Mouse (Mus musculus): ENCODE measurements at regions not wholly inside any gene's neighbourhood (a gene's known extent, or its start where the extent isn't known, plus 50 kb on each side); places are given as distances from the start of the nearest gene placed in this dataset.
A peak's percentile ranks its signal among the peaks of the same experiment; 100 is the strongest.

- ATAC-seq = no peak
- no peak for DNase-seq (ENCODE audit: low spot score)
- H3K27me3 ChIP-seq (replicated peaks; ENCODE audit: insufficient read depth, low read length) = no peaks in the 10 kb centered on the region
- TF ChIP-seq EP300 (IDR thresholded peaks at IDR 0.05) (no peak), CTCF (IDR thresholded peaks at IDR 0.05) (no peak)
- H3K36me3 ChIP-seq (ENCODE audit: insufficient read depth, low read length) = no peaks in the 10 kb centered on the region
- WGBS = 88% methylated on average over 3 of the region's 3 CpGs
- H3K4me2 ChIP-seq (replicated peaks; ENCODE audit: low read depth, low read length) = no peak overlapping the region
- no peaks in the 10 kb centered on the region for H3K4me1 ChIP-seq (ENCODE audit: insufficient read depth, low read depth, low read length)
- H3K4me3 ChIP-seq (ENCODE audit: low read depth, low read length) = no peak overlapping the region
- H3K9me3 ChIP-seq (ENCODE audit: low read length) = no peaks in the 10 kb centered on the region
- H3K27ac ChIP-seq (ENCODE audit: low read length) = no peak overlapping the region
- no peak overlapping the region for H3K9ac ChIP-seq (replicated peaks; ENCODE audit: low read depth)
Observed at GRCm38 (mm10) chr7:114912109-114912508, 168.6 kb downstream of the Insc start.

- 6% methylated on average over 3 of the region's 3 CpGs for WGBS
- Histone ChIP-seq H3K9me3 (ENCODE audit: low read length) (no peaks in the 10 kb centered on the region), H3K4me2 (replicated peaks; ENCODE audit: low read depth, low read length) (no peak overlapping the region), H3K36me3 (ENCODE audit: insufficient read depth, low read length) (no peaks in the 10 kb centered on the region), H3K9ac (replicated peaks; ENCODE audit: low read depth) (no peak overlapping the region), H3K27ac (ENCODE audit: low read length) (no peak overlapping the region), H3K4me1 (ENCODE audit: insufficient read depth, low read depth, low read length) (no peaks in the 10 kb centered on the region), H3K4me3 (ENCODE audit: low read depth, low read length) (no peak overlapping the region), H3K27me3 (replicated peaks; ENCODE audit: insufficient read depth, low read length) (no peaks in the 10 kb centered on the region)
- TF ChIP-seq EP300 (IDR thresholded peaks at IDR 0.05) (no peak), CTCF (IDR thresholded peaks at IDR 0.05) (peak; percentile 84)
- ATAC-seq (peak; percentile 43), DNase-seq (ENCODE audit: low spot score) (peak; percentile 51)
Observed at GRCm38 (mm10) chr7:114922155-114922554, 178.7 kb downstream of the Insc start.

- Histone ChIP-seq H3K27me3 (replicated peaks; ENCODE audit: insufficient read depth, low read length) (no peaks in the 10 kb centered on the region), H3K4me1 (ENCODE audit: insufficient read depth, low read depth, low read length) (no peaks in the 10 kb centered on the region), H3K4me2 (replicated peaks; ENCODE audit: low read depth, low read length) (no peak overlapping the region), H3K4me3 (ENCODE audit: low read depth, low read length) (no peak overlapping the region), H3K9ac (replicated peaks; ENCODE audit: low read depth) (no peak overlapping the region), H3K27ac (ENCODE audit: low read length) (no peak overlapping the region), H3K9me3 (ENCODE audit: low read length) (no peaks in the 10 kb centered on the region), H3K36me3 (ENCODE audit: insufficient read depth, low read length) (no peaks in the 10 kb centered on the region)
- DNase-seq (ENCODE audit: low spot score) (no peak), ATAC-seq (no peak)
- TF ChIP-seq EP300 (IDR thresholded peaks at IDR 0.05) (no peak), CTCF (IDR thresholded peaks at IDR 0.05) (no peak)
- WGBS = 89% methylated on average over 8 of the region's 8 CpGs
Observed at GRCm38 (mm10) chr7:114933861-114934260, 190.4 kb downstream of the Insc start.

GRCm38 (mm10) chr7:114950759-114951158 is 207.3 kb downstream of the Insc start:
- Histone ChIP-seq H3K9me3 (ENCODE audit: low read length) (no peaks in the 10 kb centered on the region), H3K36me3 (ENCODE audit: insufficient read depth, low read length) (no peaks in the 10 kb centered on the region), H3K4me1 (ENCODE audit: insufficient read depth, low read depth, low read length) (no peaks in the 10 kb centered on the region), H3K9ac (replicated peaks; ENCODE audit: low read depth) (no peak overlapping the region), H3K4me2 (replicated peaks; ENCODE audit: low read depth, low read length) (no peak overlapping the region), H3K4me3 (ENCODE audit: low read depth, low read length) (no peak overlapping the region), H3K27me3 (replicated peaks; ENCODE audit: insufficient read depth, low read length) (no peaks in the 10 kb centered on the region), H3K27ac (ENCODE audit: low read length) (no peak overlapping the region)
- TF ChIP-seq CTCF (IDR thresholded peaks at IDR 0.05) = no peak
- TF ChIP-seq EP300 (IDR thresholded peaks at IDR 0.05) = no peak
- ATAC-seq = no peak
- no peak for DNase-seq (ENCODE audit: low spot score)

- DNase-seq (ENCODE audit: low spot score) = no peak
- Histone ChIP-seq H3K9me3 (ENCODE audit: low read length) (no peaks in the 10 kb centered on the region), H3K4me3 (ENCODE audit: low read depth, low read length) (no peak overlapping the region), H3K9ac (replicated peaks; ENCODE audit: low read depth) (no peak overlapping the region), H3K27me3 (replicated peaks; ENCODE audit: insufficient read depth, low read length) (no peaks in the 10 kb centered on the region), H3K36me3 (ENCODE audit: insufficient read depth, low read length) (no peaks in the 10 kb centered on the region), H3K27ac (ENCODE audit: low read length) (no peak overlapping the region), H3K4me2 (replicated peaks; ENCODE audit: low read depth, low read length) (no peak overlapping the region), H3K4me1 (ENCODE audit: insufficient read depth, low read depth, low read length) (no peaks in the 10 kb centered on the region)
- TF ChIP-seq EP300 (IDR thresholded peaks at IDR 0.05) = no peak
- TF ChIP-seq CTCF (IDR thresholded peaks at IDR 0.05) = no peak
- 60% methylated on average over 5 of the region's 5 CpGs for WGBS
- ATAC-seq = no peak
Observed at GRCm38 (mm10) chr7:114963206-114963605, 219.7 kb downstream of the Insc start.

GRCm38 (mm10) chr7:114965923-114966322 is 222.4 kb downstream of the Insc start:
- no peak for ATAC-seq
- no peak overlapping the region for H3K4me3 ChIP-seq (ENCODE audit: low read depth, low read length)
- TF ChIP-seq CTCF (IDR thresholded peaks at IDR 0.05) (no peak), EP300 (IDR thresholded peaks at IDR 0.05) (no peak)
- no peaks in the 10 kb centered on the region for H3K4me1 ChIP-seq (ENCODE audit: insufficient read depth, low read depth, low read length)
- DNase-seq (ENCODE audit: low spot score) = no peak
- no peaks in the 10 kb centered on the region for H3K36me3 ChIP-seq (ENCODE audit: insufficient read depth, low read length)
- no peaks in the 10 kb centered on the region for H3K9me3 ChIP-seq (ENCODE audit: low read length)
- H3K27ac ChIP-seq (ENCODE audit: low read length) = no peak overlapping the region
- no peak overlapping the region for H3K4me2 ChIP-seq (replicated peaks; ENCODE audit: low read depth, low read length)
- H3K9ac ChIP-seq (replicated peaks; ENCODE audit: low read depth) = no peak overlapping the region
- 58% methylated on average over 2 of the region's 2 CpGs for WGBS
- H3K27me3 ChIP-seq (replicated peaks; ENCODE audit: insufficient read depth, low read length) = no peaks in the 10 kb centered on the region

GRCm38 (mm10) chr7:114986481-114986880 is 243.0 kb downstream of the Insc start:
- Histone ChIP-seq H3K36me3 (ENCODE audit: insufficient read depth, low read length) (no peaks in the 10 kb centered on the region), H3K4me1 (ENCODE audit: insufficient read depth, low read depth, low read length) (no peaks in the 10 kb centered on the region), H3K9me3 (ENCODE audit: low read length) (no peaks in the 10 kb centered on the region), H3K9ac (replicated peaks; ENCODE audit: low read depth) (no peak overlapping the region), H3K27me3 (replicated peaks; ENCODE audit: insufficient read depth, low read length) (no peaks in the 10 kb centered on the region), H3K4me2 (replicated peaks; ENCODE audit: low read depth, low read length) (no peak overlapping the region), H3K4me3 (ENCODE audit: low read depth, low read length) (no peak overlapping the region), H3K27ac (ENCODE audit: low read length) (no peak overlapping the region)
- ATAC-seq (no peak), DNase-seq (ENCODE audit: low spot score) (no peak)
- TF ChIP-seq EP300 (IDR thresholded peaks at IDR 0.05) = no peak
- TF ChIP-seq CTCF (IDR thresholded peaks at IDR 0.05) = no peak
- 42% methylated on average over 2 of the region's 2 CpGs for WGBS
